ENCODE assay signal across 22 mouse cellular contexts in the genomic region with DNA sequence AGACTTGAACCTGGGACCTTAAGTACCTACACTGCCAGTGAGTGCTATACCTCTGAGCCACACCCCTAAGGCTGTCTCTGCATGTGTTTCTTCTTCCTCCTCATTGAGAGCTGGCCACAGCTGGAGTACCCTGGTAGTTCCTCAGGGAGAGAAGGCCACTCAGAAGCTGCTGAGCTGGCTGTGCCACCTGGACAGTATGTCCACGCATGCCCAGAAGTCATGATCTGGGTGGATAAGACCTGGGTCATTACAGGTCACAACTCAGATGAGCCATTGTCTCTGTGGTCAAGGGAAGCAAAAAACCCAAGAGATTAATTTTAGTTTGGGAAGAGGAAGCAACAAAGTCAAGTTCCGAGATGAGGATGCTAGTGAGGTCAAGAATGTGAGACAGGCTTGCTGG.
"Had no signal": no experiment of that assay in that cellular context is flagged by ENCODE, and none has a peak within 500 bp of the region (broad histone marks: within the 10 kb centered on the region; RNA-seq: fewer than 3 reads in every experiment).

No protein-coding gene starts in this region.

- H3K27ac ChIP-seq: liver, embryonic 13.5 days; liver, embryonic 15.5 days; midbrain, embryonic 10.5 days; midbrain, embryonic 12.5 days; neural tube, embryonic 13.5 days; neural tube, embryonic 15.5 days had no signal

- H3K27me3 ChIP-seq: liver, embryonic 13.5 days; liver, embryonic 15.5 days; megakaryocyte, embryonic 14.5 days; midbrain, embryonic 12.5 days; neural tube, embryonic 13.5 days; neural tube, embryonic 15.5 days had no signal

- H3K4me3 ChIP-seq: liver, embryonic 13.5 days; liver, embryonic 15.5 days; megakaryocyte, embryonic 14.5 days; midbrain, embryonic 10.5 days; midbrain, embryonic 12.5 days; myocyte; neural tube, embryonic 13.5 days; neural tube, embryonic 15.5 days had no signal

- ATAC-seq: midbrain, embryonic 16.5 days had no signal

- H3K9ac ChIP-seq: liver, embryonic 13.5 days; liver, embryonic 15.5 days; lung, embryonic 14.5 days; midbrain, embryonic 12.5 days; neural tube, embryonic 13.5 days; neural tube, embryonic 15.5 days had no signal

- DNase-seq: liver, embryonic 13.5 days; lung, adult 18-20 months; lung, embryonic 14.5 days; lung, postnatal 10 days; lung, postnatal 4 days; midbrain, embryonic 14.5 days; retina, postnatal 1 day; right cerebral cortex, adult 18-20 months; right cerebral cortex, postnatal 25 days; right cerebral cortex, postnatal 4 days; spleen, adult 18-20 months; thymus, adult 18-20 months; thymus, postnatal 25 days; thymus, postnatal 4 days had no signal

- H3K36me3 ChIP-seq: liver, embryonic 13.5 days; liver, embryonic 15.5 days; midbrain, embryonic 10.5 days; midbrain, embryonic 12.5 days; neural tube, embryonic 13.5 days; neural tube, embryonic 15.5 days had no signal

- H3K4me1 ChIP-seq: liver, embryonic 13.5 days; liver, embryonic 15.5 days; midbrain, embryonic 10.5 days; midbrain, embryonic 12.5 days; neural tube, embryonic 13.5 days; neural tube, embryonic 15.5 days had no signal

- H3K9me3 ChIP-seq: liver, embryonic 13.5 days; liver, embryonic 15.5 days; midbrain, embryonic 12.5 days; neural tube, embryonic 13.5 days; neural tube, embryonic 15.5 days had no signal

- H3K4me2 ChIP-seq: liver, embryonic 13.5 days; liver, embryonic 15.5 days; lung, embryonic 14.5 days; midbrain, embryonic 12.5 days; neural tube, embryonic 13.5 days; neural tube, embryonic 15.5 days had no signal
